Mouse (Mus musculus) ovary, adult 10 weeks (tissue): ENCODE data around the gene Nr1i2. TPM values are rescaled to one million over a fixed set of nuclear protein-coding genes. Genes with fewer than 3 reads are reported as not detected.

Source experiments
- polyA plus RNA-seq: library from polyadenylated mRNA; stranded (reverse); fragments of 350-450 nt; fragmentation: Illumina TruSeq; extraction: RNeasy Lipid Tissue Mini Kit (QIAGEN cat#74804); gene quantifications from one replicate; pipeline ENCODE4 v1.2.3, GENCODE M21; 2014

Nr1i2 gene
- not detected for polyA plus RNA-seq

DNA sequence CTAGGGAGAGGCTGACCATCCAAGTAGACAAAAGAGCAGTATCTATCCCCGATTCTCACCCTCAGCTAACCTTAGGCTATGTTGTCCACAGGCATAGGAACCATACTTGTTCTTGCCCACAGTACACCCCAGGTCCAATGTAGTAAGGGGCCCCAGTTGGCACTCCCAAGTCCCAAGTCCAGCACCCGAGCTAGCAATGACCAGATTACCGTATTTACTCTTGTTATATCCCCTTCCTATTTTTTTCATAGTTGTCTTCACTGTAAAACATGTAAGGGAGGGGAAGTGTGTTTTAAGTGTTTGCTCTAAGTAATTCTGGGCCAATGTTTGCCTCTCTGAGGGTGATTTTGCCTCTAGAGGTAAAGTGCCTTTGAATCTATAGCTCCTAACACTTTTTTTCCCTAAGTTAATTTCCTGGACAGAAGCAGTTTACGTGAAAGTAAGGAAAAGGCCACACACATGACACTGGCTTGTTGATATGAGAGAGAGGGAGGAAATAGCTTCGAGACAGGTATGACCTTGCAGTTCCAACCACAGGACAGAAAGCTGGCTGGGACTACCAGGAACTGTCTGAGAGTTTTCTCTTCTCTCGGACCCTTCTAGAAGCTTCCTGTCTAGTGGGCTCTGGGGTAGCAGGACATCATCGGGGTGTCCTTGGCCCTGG, at the start of gene Nr1i2:
Gene Nr1i2, minus strand, starts transcription at position 140 of the 664 bp plus-strand sequence.

DNA sequence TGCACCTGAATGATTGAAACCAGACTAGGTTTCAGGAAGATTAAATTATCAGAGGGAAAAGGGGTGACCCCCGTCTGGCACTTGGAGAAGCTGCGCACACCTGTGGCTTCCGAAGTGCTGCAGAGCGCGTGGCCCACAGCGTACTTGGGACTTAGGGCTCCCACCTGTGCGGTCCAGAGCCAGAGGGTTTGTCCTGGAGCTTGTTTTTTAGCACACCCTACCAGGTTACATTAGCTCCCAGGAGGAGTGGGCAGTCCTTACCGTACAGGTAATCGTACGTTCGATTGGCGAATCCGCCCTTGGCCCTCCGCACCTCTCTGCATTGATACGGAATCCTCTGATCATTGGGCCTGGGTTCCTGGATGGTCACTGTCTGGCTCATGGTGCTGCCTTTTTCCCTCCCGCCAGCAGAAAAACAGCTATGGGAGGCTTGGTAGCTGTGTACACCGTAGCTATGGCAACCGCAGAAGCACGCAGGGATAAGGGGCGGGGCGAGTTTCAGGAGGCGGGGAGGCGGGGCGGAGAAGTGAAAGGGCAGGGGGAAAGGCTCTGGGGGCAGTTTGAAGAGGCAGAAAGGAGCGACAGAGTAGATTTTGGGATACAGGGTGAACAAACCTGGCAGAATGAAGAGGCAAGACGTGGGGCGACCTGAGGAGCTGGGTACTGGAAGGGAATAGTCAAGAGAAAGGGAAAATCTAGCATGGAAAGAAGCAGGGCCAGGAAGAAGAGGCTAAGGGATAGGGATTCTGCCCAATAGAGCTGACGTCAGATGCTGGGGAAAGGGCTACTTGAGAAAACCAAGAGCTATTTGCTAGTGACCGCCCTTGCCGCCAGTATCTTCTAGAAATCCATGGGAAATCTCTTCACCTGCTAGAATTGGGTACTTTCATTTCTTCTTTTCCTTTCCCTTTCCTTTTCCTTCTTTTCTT, 47.0 kb upstream of the Nr1i2 start, which contains the start of gene Maats1:
Gene Maats1, minus strand, starts transcription at position 748 of the 929 bp plus-strand sequence.

Other genes with a start within 250 kb of the Nr1i2 start
- 111 TPM for gene Gsk3b, start 205.8 kb downstream of the Nr1i2 start, polyA plus RNA-seq
- 2.6 TPM for gene Maats1, start 47.3 kb upstream of the Nr1i2 start, polyA plus RNA-seq
- 99.2 TPM for gene Cox17, start 52.2 kb upstream of the Nr1i2 start, polyA plus RNA-seq
- gene Gm21987, start 52.2 kb upstream of the Nr1i2 start, polyA plus RNA-seq = not detected
- gene Popdc2, start 67.4 kb upstream of the Nr1i2 start, polyA plus RNA-seq = 2.0 TPM
- 2.7 TPM for gene Pla1a, start 138.3 kb upstream of the Nr1i2 start, polyA plus RNA-seq
- 25.1 TPM for gene Adprh, start 157.9 kb upstream of the Nr1i2 start, polyA plus RNA-seq
- gene Cd80, start 160.7 kb upstream of the Nr1i2 start, polyA plus RNA-seq = 1.2 TPM
- 14.2 TPM for gene Timmdc1, start 227.8 kb upstream of the Nr1i2 start, polyA plus RNA-seq